Mouse (Mus musculus): ENCODE measurements at regions not wholly inside any gene's neighbourhood (a gene's known extent, or its start where the extent isn't known, plus 50 kb on each side); places are given as distances from the start of the nearest gene placed in this dataset.

DNA sequence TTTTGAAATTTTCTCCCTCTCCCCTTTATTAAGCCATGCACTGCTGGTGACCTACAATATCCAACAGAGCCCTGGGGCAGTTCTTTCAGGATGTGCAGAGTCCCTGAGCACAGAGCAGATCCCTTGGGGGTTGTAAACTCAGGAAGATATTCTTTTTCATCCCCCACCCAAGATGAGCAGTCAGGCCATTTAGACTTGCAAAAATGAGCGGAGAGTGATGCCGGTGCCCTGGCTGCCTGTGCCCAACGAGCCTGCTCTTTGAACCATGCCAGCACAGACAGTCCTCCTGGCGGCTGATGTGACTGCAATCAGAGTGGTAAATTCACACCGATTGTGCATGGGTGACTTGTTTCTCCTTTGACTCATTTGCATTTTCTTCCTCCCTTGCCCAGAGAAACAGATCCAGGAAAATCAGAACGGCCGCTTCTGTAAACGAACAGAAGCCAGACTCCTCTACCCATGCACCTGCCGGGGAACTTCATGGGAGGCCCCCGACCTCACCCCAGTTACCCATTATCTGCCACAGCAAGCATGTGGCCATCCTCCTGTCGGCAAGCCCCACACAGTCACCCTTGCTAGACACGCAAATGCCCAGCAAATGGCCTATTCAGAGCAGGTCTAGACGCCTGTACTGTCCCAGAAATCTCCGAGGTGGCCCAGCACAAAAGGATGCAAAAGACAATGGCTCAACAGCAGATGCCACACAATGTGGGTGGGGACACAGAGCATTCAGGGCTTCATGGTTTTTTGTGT lies 92.4 kb downstream of the Gm815 start:
- no peak for ATAC-seq (ENCODE audit: insufficient number of reproducible peaks, low FRiP score)
- H3K4me2 ChIP-seq = no peak overlapping the region
- no peaks in the 10 kb centered on the region for H3K9me3 ChIP-seq (replicated peaks)
- H3K27me3 ChIP-seq (replicated peaks) = 0 out of 2 replicates have a peak, but pooled peaks cover 5% of the 10 kb centered on the region
- H3K4me1 ChIP-seq (replicated peaks) = peaks cover 16% of the 10 kb centered on the region
- H3K9ac ChIP-seq = no peak overlapping the region
- WGBS = 70% methylated on average over 14 of the region's 14 CpGs
- no peak overlapping the region for H3K27ac ChIP-seq (ENCODE audit: poor library complexity, severe bottlenecking)
- no peak overlapping the region for H3K4me3 ChIP-seq
- H3K36me3 ChIP-seq = no peaks in the 10 kb centered on the region

DNA sequence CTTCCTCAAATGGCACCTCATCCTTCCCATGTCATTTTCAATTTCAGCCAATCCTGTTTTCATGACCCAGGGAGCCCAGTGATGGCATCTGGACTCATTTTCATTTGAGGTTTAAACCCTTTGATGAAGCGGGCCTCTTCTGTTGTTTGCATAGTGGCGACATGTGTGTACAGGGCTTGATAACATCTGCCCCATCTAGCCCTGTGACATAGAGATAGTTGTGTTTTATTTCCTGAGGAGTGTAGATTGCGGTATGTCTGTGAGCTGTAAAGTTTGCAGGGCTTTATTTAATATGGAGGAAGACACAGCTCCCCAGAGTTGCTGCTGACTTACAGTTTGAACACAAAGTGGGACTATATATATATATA lies 92.9 kb downstream of the Gm815 start:
- no peak for ATAC-seq (ENCODE audit: insufficient number of reproducible peaks, low FRiP score)
- Histone ChIP-seq H3K4me2 (no peak overlapping the region), H3K9me3 (replicated peaks) (0 out of 2 replicates have a peak, but pooled peaks cover 2% of the 10 kb centered on the region), H3K27me3 (replicated peaks) (0 out of 2 replicates have a peak, but pooled peaks cover 5% of the 10 kb centered on the region), H3K27ac (ENCODE audit: poor library complexity, severe bottlenecking) (no peak overlapping the region), H3K4me1 (replicated peaks) (peaks cover 14% of the 10 kb centered on the region), H3K36me3 (no peaks in the 10 kb centered on the region), H3K4me3 (no peak overlapping the region), H3K9ac (no peak overlapping the region)
- 71% methylated on average over 3 of the region's 3 CpGs for WGBS

DNA sequence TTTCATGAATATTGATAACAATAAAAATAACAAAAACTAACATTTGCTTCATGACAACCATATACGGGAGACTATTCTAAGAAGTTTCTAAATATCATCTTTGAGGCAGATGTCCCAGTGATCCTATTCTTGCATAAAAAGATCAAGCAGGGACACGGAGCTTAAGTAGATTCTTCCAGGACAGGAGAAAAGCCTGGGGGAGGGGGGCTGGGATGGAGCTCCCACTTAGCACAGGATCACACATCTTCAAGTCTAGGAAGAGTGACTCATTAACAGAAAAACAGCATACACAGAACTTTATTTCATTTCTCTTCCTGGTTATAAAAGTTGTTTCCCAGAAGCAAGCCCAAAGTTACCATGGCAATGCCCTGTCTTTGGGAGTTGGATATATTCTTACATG lies 93.6 kb downstream of the Gm815 start:
- Histone ChIP-seq H3K9ac (no peak overlapping the region), H3K27ac (ENCODE audit: poor library complexity, severe bottlenecking) (no peak overlapping the region), H3K4me3 (no peak overlapping the region), H3K4me1 (replicated peaks) (peaks cover 11% of the 10 kb centered on the region), H3K4me2 (no peak overlapping the region), H3K9me3 (replicated peaks) (0 out of 2 replicates have a peak, but pooled peaks cover 2% of the 10 kb centered on the region), H3K27me3 (replicated peaks) (0 out of 2 replicates have a peak, but pooled peaks cover 5% of the 10 kb centered on the region), H3K36me3 (no peaks in the 10 kb centered on the region)
- WGBS = 83% methylated on average over 2 of the region's 2 CpGs
- ATAC-seq (ENCODE audit: insufficient number of reproducible peaks, low FRiP score) = no peak

DNA sequence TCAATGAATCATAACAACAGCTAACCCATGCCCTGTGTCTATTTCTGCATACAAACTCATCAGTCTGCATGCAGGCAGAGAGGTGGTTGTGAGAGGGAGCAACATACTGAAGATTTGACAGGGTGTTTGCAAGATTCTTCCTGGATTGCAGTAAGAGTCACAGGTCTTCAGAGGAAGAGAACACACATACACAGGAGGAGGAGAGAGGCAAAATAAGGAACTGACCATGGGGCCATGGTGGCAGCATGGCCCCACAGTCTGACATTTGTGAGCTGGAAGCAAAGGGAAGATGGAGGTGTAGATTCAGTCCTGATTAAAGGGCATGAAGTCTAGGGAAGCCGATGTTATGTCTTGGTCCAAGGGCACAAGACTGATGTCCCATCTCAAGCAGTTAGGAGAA lies 101.0 kb downstream of the Gm815 start:
- H3K4me3 ChIP-seq = no peak overlapping the region
- no peak overlapping the region for H3K9ac ChIP-seq
- H3K4me1 ChIP-seq (replicated peaks) = peaks cover 13% of the 10 kb centered on the region
- 70% methylated on average over 1 of the region's 1 CpGs for WGBS
- no peaks in the 10 kb centered on the region for H3K36me3 ChIP-seq
- 0 out of 2 replicates have a peak, but pooled peaks cover 2% of the 10 kb centered on the region for H3K9me3 ChIP-seq (replicated peaks)
- no peaks in the 10 kb centered on the region for H3K27me3 ChIP-seq (replicated peaks)
- H3K27ac ChIP-seq (ENCODE audit: poor library complexity, severe bottlenecking) = no peak overlapping the region
- ATAC-seq (ENCODE audit: insufficient number of reproducible peaks, low FRiP score) = no peak
- no peak overlapping the region for H3K4me2 ChIP-seq

DNA sequence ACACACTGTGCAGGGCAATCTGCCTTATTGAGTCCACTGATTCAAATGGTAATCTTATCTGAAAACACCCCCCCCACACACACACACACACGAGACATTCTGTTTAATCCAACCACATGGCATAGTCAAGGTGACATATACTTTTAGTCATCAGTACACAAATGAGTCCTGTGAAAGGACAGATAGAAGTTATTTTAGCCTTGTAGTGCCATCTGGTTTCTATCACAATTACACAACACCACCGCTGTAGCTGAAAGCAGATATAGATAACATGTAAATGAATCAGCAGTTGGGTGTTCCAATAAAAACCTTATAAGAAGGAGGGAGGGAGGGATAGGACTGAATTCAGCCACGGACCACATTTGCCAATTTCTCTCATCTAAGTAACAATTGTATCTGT lies 101.5 kb downstream of the Gm815 start:
- H3K4me2 ChIP-seq = no peak overlapping the region
- H3K27ac ChIP-seq (ENCODE audit: poor library complexity, severe bottlenecking) = no peak overlapping the region
- no peak overlapping the region for H3K9ac ChIP-seq
- 0 out of 2 replicates have a peak, but pooled peaks cover 2% of the 10 kb centered on the region for H3K9me3 ChIP-seq (replicated peaks)
- 8% methylated on average over 3 of the region's 3 CpGs for WGBS
- no peaks in the 10 kb centered on the region for H3K27me3 ChIP-seq (replicated peaks)
- H3K4me3 ChIP-seq = no peak overlapping the region
- H3K36me3 ChIP-seq = no peaks in the 10 kb centered on the region
- peak; percentile 66 for ATAC-seq (ENCODE audit: insufficient number of reproducible peaks, low FRiP score)
- H3K4me1 ChIP-seq (replicated peaks) = peaks cover 13% of the 10 kb centered on the region

DNA sequence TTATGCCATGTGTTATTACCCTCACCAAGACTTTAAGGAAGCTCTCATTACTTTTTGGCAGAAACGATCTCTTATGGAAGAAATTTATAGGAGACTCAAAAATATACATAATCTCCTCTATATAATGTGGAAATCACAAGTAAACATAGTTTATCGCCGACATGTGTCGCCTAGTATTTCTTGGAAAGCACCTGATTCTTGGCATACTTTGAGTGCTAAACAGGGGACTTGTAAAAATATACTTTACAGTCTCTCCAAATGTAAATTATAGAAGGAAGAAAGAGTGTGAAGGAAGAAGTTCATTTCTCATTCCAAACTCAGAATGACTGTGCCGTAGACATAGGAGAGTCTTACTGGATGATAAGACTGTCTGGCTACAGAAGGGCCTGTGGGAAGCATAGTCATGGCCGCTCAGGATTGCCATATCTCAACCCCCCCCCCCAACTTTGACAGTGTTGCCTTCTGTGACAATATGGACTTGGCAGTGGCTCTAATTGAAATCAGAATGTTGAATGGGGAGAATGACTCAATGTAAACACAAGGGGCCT lies 102.3 kb downstream of the Gm815 start:
- Histone ChIP-seq H3K4me2 (no peak overlapping the region), H3K27ac (ENCODE audit: poor library complexity, severe bottlenecking) (no peak overlapping the region), H3K9me3 (replicated peaks) (0 out of 2 replicates have a peak, but pooled peaks cover 2% of the 10 kb centered on the region), H3K36me3 (no peaks in the 10 kb centered on the region), H3K4me1 (replicated peaks) (peaks cover 13% of the 10 kb centered on the region), H3K4me3 (no peak overlapping the region), H3K27me3 (replicated peaks) (no peaks in the 10 kb centered on the region), H3K9ac (no peak overlapping the region)
- 75% methylated on average over 6 of the region's 6 CpGs for WGBS
- no peak for ATAC-seq (ENCODE audit: insufficient number of reproducible peaks, low FRiP score)

DNA sequence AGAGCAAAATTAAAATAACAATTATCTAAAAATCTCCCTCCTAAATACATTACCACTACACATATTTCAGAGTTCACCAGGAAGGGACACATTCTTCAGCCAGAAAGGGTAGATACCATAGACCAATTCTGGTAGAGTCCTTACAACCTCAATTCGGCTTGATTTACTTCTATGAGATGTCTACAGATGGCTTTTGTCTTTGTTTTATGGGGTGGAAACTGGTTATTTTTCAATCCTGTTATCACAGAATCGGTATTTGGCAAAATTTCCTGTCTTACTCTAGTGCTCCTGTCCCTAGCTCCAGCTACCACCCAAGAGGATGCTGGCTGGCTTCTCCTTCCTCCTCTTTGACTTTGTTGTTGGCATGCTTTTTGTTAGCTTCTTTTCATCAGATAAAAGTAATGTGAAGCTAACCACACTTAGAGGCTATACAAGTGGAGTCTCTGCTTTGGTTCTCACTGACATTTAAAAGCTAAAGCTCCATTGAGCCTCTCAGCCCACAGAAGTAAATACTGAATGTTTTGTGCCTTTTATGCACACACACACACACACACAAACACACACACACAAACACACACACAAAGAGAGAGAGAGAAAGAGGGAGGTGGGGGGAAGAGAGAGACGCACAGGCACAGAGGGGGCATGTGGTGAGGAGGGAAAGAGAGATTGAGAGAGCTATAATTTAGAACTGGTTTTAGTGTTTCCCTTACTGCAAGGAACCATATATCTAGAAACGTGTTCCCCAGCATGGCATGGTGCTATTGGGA lies 109.1 kb downstream of the Gm815 start:
- H3K9me3 ChIP-seq (replicated peaks) = no peaks in the 10 kb centered on the region
- H3K27me3 ChIP-seq (replicated peaks) = no peaks in the 10 kb centered on the region
- H3K36me3 ChIP-seq = no peaks in the 10 kb centered on the region
- H3K4me2 ChIP-seq = no peak overlapping the region
- no peak overlapping the region for H3K27ac ChIP-seq (ENCODE audit: poor library complexity, severe bottlenecking)
- WGBS = 70% methylated on average over 4 of the region's 4 CpGs
- no peak for ATAC-seq (ENCODE audit: insufficient number of reproducible peaks, low FRiP score)
- no peak overlapping the region for H3K9ac ChIP-seq
- H3K4me1 ChIP-seq (replicated peaks) = no peaks in the 10 kb centered on the region
- H3K4me3 ChIP-seq = no peak overlapping the region

DNA sequence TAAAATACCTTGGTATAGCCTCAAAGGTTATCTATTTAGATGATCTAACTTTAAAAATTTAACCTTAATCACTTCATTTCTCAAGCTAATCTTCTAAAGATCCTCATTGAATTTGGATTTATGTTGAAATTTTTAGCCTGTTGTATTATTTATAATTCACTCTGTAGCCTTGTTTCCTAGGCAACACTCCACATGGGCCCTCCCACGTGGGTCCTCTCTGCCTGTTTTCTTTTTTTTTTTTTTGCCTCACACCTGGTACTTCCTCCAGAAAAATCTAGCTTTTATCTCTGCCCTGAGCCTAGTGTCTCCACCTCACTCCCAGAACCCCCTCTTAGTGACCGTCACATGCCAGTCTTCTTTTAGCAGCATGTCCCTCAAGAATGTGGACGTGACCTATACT lies 113.9 kb downstream of the Gm815 start:
- H3K36me3 ChIP-seq = no peaks in the 10 kb centered on the region
- no peak overlapping the region for H3K4me3 ChIP-seq
- no peaks in the 10 kb centered on the region for H3K4me1 ChIP-seq (replicated peaks)
- ATAC-seq (ENCODE audit: insufficient number of reproducible peaks, low FRiP score) = no peak
- 0 out of 2 replicates have a peak, but pooled peaks cover 2% of the 10 kb centered on the region for H3K27me3 ChIP-seq (replicated peaks)
- no peak overlapping the region for H3K27ac ChIP-seq (ENCODE audit: poor library complexity, severe bottlenecking)
- 50% methylated on average over 3 of the region's 3 CpGs for WGBS
- no peaks in the 10 kb centered on the region for H3K9me3 ChIP-seq (replicated peaks)
- no peak overlapping the region for H3K9ac ChIP-seq
- no peak overlapping the region for H3K4me2 ChIP-seq

DNA sequence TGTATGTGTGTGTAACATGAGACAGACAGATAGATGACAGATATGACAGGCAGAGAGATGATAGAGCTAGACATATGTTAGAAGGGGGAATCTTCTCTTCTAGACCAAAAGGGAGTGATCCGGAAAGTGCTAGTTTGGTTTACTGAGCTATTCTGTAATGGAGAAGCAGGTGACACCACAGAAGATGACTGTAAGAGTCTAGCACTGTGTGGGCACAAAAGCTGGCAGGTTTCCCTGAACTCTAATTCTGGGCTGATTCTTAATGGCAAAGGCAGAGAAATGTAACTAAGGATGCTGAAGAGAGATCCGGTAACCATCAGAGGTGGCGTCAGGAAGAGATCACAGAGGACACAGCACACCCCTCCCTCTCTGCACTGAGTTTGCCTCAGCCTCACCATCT lies 136.2 kb downstream of the Gm815 start:
- H3K4me1 ChIP-seq (replicated peaks) = no peaks in the 10 kb centered on the region
- H3K4me2 ChIP-seq = no peak overlapping the region
- no peaks in the 10 kb centered on the region for H3K9me3 ChIP-seq (replicated peaks)
- H3K27ac ChIP-seq (ENCODE audit: poor library complexity, severe bottlenecking) = no peak overlapping the region
- no peaks in the 10 kb centered on the region for H3K36me3 ChIP-seq
- no peak for ATAC-seq (ENCODE audit: insufficient number of reproducible peaks, low FRiP score)
- no peak overlapping the region for H3K4me3 ChIP-seq
- H3K27me3 ChIP-seq (replicated peaks) = no peaks in the 10 kb centered on the region
- H3K9ac ChIP-seq = no peak overlapping the region
- WGBS = 76% methylated on average over 3 of the region's 3 CpGs

DNA sequence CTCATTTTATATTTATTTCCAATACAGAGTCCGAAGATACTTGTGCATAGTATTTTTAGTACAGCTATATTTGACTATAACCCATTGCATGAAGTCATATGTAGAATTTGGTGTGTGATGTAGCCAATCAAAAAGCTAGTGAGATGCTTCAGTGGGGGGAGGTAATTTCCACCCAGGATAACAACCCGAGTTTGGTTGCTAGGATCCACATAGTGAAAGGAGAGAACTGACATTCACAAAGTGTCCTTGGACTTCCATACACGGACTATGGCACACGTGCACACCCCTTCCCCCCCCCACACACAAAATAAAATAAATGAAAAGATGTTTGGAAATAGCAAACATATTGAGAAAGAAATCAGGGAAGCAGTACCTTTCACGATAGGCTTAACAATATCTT lies 137.2 kb downstream of the Gm815 start:
- Histone ChIP-seq H3K27ac (ENCODE audit: poor library complexity, severe bottlenecking) (no peak overlapping the region), H3K9me3 (replicated peaks) (no peaks in the 10 kb centered on the region), H3K4me1 (replicated peaks) (no peaks in the 10 kb centered on the region), H3K4me3 (no peak overlapping the region), H3K27me3 (replicated peaks) (no peaks in the 10 kb centered on the region), H3K9ac (no peak overlapping the region), H3K36me3 (no peaks in the 10 kb centered on the region), H3K4me2 (no peak overlapping the region)
- WGBS = 68% methylated on average over 5 of the region's 5 CpGs
- no peak for ATAC-seq (ENCODE audit: insufficient number of reproducible peaks, low FRiP score)

DNA sequence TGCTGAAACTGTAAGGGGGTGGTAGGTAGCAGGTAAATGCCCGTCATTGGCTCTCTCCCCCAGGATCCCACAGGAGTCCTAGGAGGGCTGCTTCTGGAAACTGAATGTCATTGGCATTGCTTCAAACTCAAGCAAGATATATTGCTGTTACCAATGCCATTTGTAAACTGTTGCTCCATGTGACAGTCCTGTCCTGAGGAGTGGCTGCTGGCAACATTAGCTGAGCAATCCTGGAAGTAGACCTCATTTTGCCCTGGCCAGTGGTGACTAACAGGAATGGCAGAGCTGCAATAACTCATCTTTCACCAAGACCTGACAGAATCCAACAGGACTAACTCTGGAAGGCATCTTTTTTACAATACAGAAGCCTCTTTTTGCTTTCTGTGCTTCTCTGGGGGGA lies 143.2 kb downstream of the Gm815 start:
- H3K9me3 ChIP-seq (replicated peaks) = no peaks in the 10 kb centered on the region
- 65% methylated on average over 1 of the region's 1 CpGs for WGBS
- no peak overlapping the region for H3K9ac ChIP-seq
- H3K4me2 ChIP-seq = no peak overlapping the region
- no peaks in the 10 kb centered on the region for H3K4me1 ChIP-seq (replicated peaks)
- H3K27ac ChIP-seq (ENCODE audit: poor library complexity, severe bottlenecking) = no peak overlapping the region
- H3K27me3 ChIP-seq (replicated peaks) = no peaks in the 10 kb centered on the region
- H3K36me3 ChIP-seq = no peaks in the 10 kb centered on the region
- no peak overlapping the region for H3K4me3 ChIP-seq
- no peak for ATAC-seq (ENCODE audit: insufficient number of reproducible peaks, low FRiP score)

Measured in heart, embryonic 12.5 days (tissue).